Mouse (Mus musculus) spleen, adult 2 months (tissue): ENCODE results near the gene Dnajc22.

Experiments
- CTCF ChIP-seq: fragments of 200-500 bp; IDR thresholded peaks from 2 replicates; pipeline ENCODE4 v1.5.1; 2011; ENCODE audit warnings: mild to moderate bottlenecking, inconsistent platforms; ENCODE audit not compliant: insufficient read depth, insufficient read length, insufficient replicate concordance; ENCODE audit errors: extremely low read depth
- POLR2A ChIP-seq: fragments of 200-500 bp; IDR thresholded peaks from 2 replicates; pipeline ENCODE4 v1.6.1; 2011; ENCODE audit warnings: low read depth, low read length, inconsistent platforms

- TF ChIP-seq CTCF = no peak
- TF ChIP-seq POLR2A = no peak
Observed at GRCm38 (mm10) chr15:99074019-99074599, 18.9 kb upstream of the Dnajc22 start, which contains the start of gene Troap.
